Mouse (Mus musculus): ENCODE results near the gene Olfr92. TPM values are rescaled to one million over a fixed set of nuclear protein-coding genes. Genes with fewer than 3 reads are reported as not detected.

Gene Olfr92
- polyA plus RNA-seq (2017; shearing (Covaris generic)), result under 1 TPM in 1 of 2 experiments, not detected in 1; 0.13 TPM

DNA sequence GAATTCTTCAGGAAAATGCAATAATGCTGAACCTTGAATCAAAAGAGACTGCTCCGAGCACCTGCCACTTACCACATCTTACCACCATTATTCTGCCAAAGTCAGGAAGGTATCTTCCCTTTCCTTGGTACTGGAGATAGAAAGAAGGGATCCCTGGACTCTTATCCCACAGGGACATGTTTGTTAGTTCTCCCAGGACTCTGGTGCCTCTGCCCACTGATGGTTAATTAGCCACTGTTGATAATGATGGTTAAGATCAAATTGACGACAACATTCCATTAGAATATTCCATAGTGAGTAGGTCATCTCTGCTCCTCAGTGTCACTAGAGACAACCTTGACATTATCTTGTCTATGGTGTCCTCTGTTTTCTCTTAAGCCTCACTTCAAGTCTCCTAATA is at the start of gene Olfr92:
Olfr92 (minus strand) TSS at position 101 of the 400 bp plus-strand sequence.

DNA sequence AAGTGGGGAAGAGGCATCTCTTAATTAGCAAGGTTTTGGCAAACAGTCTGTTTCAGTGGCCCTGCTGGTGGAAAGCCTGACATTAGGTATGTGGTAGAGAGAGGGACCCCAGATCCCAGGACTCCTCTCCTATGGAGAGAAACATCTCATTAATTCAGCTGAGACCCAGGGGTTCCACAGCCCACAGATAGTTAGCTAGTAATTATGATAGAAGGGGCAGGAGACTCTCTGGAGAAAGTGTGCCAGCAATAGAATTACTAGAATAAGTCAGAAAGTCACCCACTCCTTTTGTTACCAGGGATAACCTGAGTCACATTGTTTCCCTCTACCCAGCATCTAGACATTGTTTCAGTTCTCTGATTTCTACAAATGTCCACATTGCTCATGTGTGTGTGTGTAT is 41.5 kb upstream of the Olfr92 start, which contains the start of gene Olfr93:
Olfr93 (minus strand) TSS at position 101 of the 400 bp plus-strand sequence.

DNA sequence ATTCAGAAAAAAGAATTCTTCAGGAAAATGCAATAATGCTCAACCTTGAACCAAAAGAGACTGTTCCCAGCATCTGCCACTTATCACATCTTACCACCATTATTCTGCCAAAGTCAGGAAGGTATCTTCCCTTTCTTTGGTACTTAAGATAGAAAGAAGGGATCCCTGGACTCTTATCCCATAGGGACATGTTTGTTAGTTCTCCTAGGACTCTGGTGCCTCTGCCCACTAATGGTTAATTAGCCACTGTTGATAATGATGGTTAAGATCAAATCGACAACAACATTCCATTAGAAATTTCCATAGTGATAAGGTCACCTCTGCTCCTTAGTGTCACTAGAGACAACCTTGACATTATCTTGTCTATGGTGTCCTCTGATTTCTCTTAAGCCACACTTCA is 21.7 kb downstream of the Olfr92 start, which contains the start of gene Olfr91:
Olfr91 (minus strand) TSS at position 101 of the 400 bp plus-strand sequence.

DNA sequence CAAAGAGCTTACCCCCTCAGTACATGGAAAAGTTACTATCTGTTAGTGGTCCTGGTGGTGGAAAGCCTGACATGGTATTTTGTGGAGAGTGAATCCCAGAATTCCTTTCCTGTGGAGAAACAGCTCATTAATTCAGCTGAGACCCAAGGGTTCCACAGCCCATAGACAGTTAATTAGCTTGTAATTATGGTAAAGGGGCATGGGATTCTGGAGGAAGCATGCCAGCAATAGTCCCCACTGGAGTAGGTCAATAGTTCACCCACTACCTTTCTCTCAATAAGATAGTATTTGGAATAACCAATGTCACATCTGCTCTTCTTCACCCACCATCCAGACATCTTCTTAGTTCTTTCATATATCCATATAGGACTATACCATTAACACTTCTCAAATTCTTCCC is 31.5 kb downstream of the Olfr92 start, which contains the start of gene Olfr90:
Olfr90 (minus strand) TSS at position 101 of the 400 bp plus-strand sequence.

Other genes starting within 250 kb of the Olfr92 start
- gene Trim40, start 230.0 kb downstream of the Olfr92 start, polyA plus RNA-seq (2017; shearing (Covaris generic)), result not detected
- gene Trim31, start 222.0 kb downstream of the Olfr92 start, polyA plus RNA-seq (2017; shearing (Covaris generic)), result under 1 TPM; 0.10 to 0.45 TPM
- under 1 TPM; 0.17 to 0.95 TPM for gene Rnf39, start 177.2 kb downstream of the Olfr92 start, polyA plus RNA-seq (2017; shearing (Covaris generic))
- 100 to 1,000 TPM; 151 to 165 TPM for gene Ppp1r11, start 168.3 kb downstream of the Olfr92 start, polyA plus RNA-seq (2017; shearing (Covaris generic))
- gene Znrd1, start 161.5 kb downstream of the Olfr92 start, polyA plus RNA-seq (2017; shearing (Covaris generic)), result 10 to 100 TPM; 84.9 to 90.5 TPM
- 1 to 10 TPM; 4.4 to 5.6 TPM for gene Znrd1as, start 161.5 kb downstream of the Olfr92 start, polyA plus RNA-seq (2017; shearing (Covaris generic))
- gene 2410137M14Rik, start 138.9 kb downstream of the Olfr92 start, polyA plus RNA-seq (2017; shearing (Covaris generic)), result not detected
- gene H2-M5, start 130.6 kb downstream of the Olfr92 start, polyA plus RNA-seq (2017; shearing (Covaris generic)), result under 1 TPM in 1 of 2 experiments, not detected in 1; 0.70 TPM
- under 1 TPM; 0.11 to 0.60 TPM for gene Zfp57, start 118.9 kb downstream of the Olfr92 start, polyA plus RNA-seq (2017; shearing (Covaris generic))
- not detected for gene Mog, start 96.7 kb downstream of the Olfr92 start, polyA plus RNA-seq (2017; shearing (Covaris generic))
- 10 to 100 TPM in 1 of 2 experiments, 1 to 10 TPM in 1; 8.3 to 13.7 TPM for gene Gabbr1, start 74.1 kb downstream of the Olfr92 start, polyA plus RNA-seq (2017; shearing (Covaris generic))
- under 1 TPM; 0.16 to 0.42 TPM for gene Olfr90, start 31.6 kb downstream of the Olfr92 start, polyA plus RNA-seq (2017; shearing (Covaris generic))
- under 1 TPM; 0.10 to 0.13 TPM for gene Olfr91, start 21.8 kb downstream of the Olfr92 start, polyA plus RNA-seq (2017; shearing (Covaris generic))
- gene Olfr93, start 41.4 kb upstream of the Olfr92 start, polyA plus RNA-seq (2017; shearing (Covaris generic)), result not detected
- 1 to 10 TPM in 1 of 2 experiments, under 1 TPM in 1; 0.17 to 2.7 TPM for gene Ubd, start 73.8 kb upstream of the Olfr92 start, polyA plus RNA-seq (2017; shearing (Covaris generic))
- not detected for gene Olfr94, start 80.9 kb upstream of the Olfr92 start, polyA plus RNA-seq (2017; shearing (Covaris generic))
- not detected for gene Olfr95, start 93.0 kb upstream of the Olfr92 start, polyA plus RNA-seq (2017; shearing (Covaris generic))
- gene Olfr96, start 100.1 kb upstream of the Olfr92 start, polyA plus RNA-seq (2017; shearing (Covaris generic)), result under 1 TPM; 0.19 to 0.78 TPM
- not detected for gene Olfr97, start 117.2 kb upstream of the Olfr92 start, polyA plus RNA-seq (2017; shearing (Covaris generic))
- under 1 TPM in 1 of 2 experiments, not detected in 1; 0.33 TPM for gene Olfr98, start 143.7 kb upstream of the Olfr92 start, polyA plus RNA-seq (2017; shearing (Covaris generic))
- gene H2-M3, start 150.1 kb upstream of the Olfr92 start, polyA plus RNA-seq (2017; shearing (Covaris generic)), result 100 to 1,000 TPM; 103 to 115 TPM
- gene Olfr99, start 163.4 kb upstream of the Olfr92 start, polyA plus RNA-seq (2017; shearing (Covaris generic)), result 1 to 10 TPM; 2.4 to 4.4 TPM
- gene Olfr101, start 184.2 kb upstream of the Olfr92 start, polyA plus RNA-seq (2017; shearing (Covaris generic)), result under 1 TPM in 1 of 2 experiments, not detected in 1; 0.34 TPM
- gene Olfr102, start 197.0 kb upstream of the Olfr92 start, polyA plus RNA-seq (2017; shearing (Covaris generic)), result 1 to 10 TPM in 1 of 2 experiments, under 1 TPM in 1; 0.46 to 1.3 TPM
- gene Olfr103, start 219.6 kb upstream of the Olfr92 start, polyA plus RNA-seq (2017; shearing (Covaris generic)), result not detected
- gene Olfr104-ps, start 239.5 kb upstream of the Olfr92 start, polyA plus RNA-seq (2017; shearing (Covaris generic)), result not detected

All from inflammation-experienced regulatory T-cells (primary cell).